Mouse (Mus musculus) myocyte (in vitro differentiated cells): ENCODE results near the gene Il34.

Experiments used
- POLR2A ChIP-seq: IDR thresholded peaks from one replicate; pipeline ENCODE4 v1.6.1; 2011; ENCODE audit warnings: low read depth, mild to moderate bottlenecking, control low read depth, moderate library complexity; ENCODE audit not compliant: insufficient read length
- USF1 ChIP-seq: IDR thresholded peaks from one replicate; pipeline ENCODE4 v1.6.1; 2011; ENCODE audit warnings: low read depth, mild to moderate bottlenecking, control low read depth, moderate library complexity

GRCm38 (mm10) chr8:110775721-110776120, 30.0 kb downstream of the Il34 start:
- TF ChIP-seq POLR2A (no peak), USF1 (no peak)
